Mouse (Mus musculus) MEL (cell line): ENCODE data around the gene Sod1. TPM values are rescaled to one million over a fixed set of nuclear protein-coding genes. Genes with fewer than 3 reads are reported as not detected.
A peak's percentile ranks its signal among the peaks of the same experiment; 100 is the strongest.

Source experiments
- DNase-seq: peaks from one replicate; pipeline ENCODE4 v3.0.0; 2011; ENCODE audit warnings: low read depth, low spot score
- H3K27ac ChIP-seq: 2 replicates; pipeline ENCODE4 v1.5.1; 2012; ENCODE audit warnings: low read depth, mild to moderate bottlenecking, control low read depth, low read length, moderate library complexity; ENCODE audit not compliant: control insufficient read depth
- H3K27me3 ChIP-seq, 2 experiments: fragments of 150-350 bp in 1 of 2; sonication (generic) in 1 of 2; 2 replicates each; pipeline ENCODE4 v1.6.1; 2012; ENCODE audit warnings: low read length in 2 of 2, mild to moderate bottlenecking in 2 of 2, improper control_type of control experiment in 1 of 2, moderate library complexity in 1 of 2; ENCODE audit not compliant: insufficient read depth in 2 of 2, control insufficient read depth in 1 of 2
- H3K36me3 ChIP-seq, 2 experiments: 2 replicates each; pipeline ENCODE4 v1.6.1; 2012 to 2014; ENCODE audit warnings: low read length in 2 of 2, improper control_type of control experiment in 1 of 2, inconsistent platforms in 1 of 2, mild to moderate bottlenecking in 1 of 2; ENCODE audit not compliant: insufficient read depth in 2 of 2, control insufficient read depth in 1 of 2
- H3K4me1 ChIP-seq, 2 experiments: fragments of 150-350 bp in 1 of 2; sonication (generic) in 1 of 2; 2 replicates each; pipeline ENCODE4 v1.6.1; 2012; ENCODE audit warnings: low read length in 2 of 2, improper control_type of control experiment in 1 of 2, mild to moderate bottlenecking in 1 of 2; ENCODE audit not compliant: insufficient read depth in 2 of 2, control insufficient read depth in 1 of 2
- H3K4me3 ChIP-seq, 2 experiments: fragments of 150-350 bp in 1 of 2; sonication (generic) in 1 of 2; 2 replicates each; pipeline ENCODE4 v1.5.1; 2012; ENCODE audit warnings: low read depth in 2 of 2, low read length in 2 of 2, mild to moderate bottlenecking in 2 of 2, moderate library complexity in 2 of 2, control low read depth in 1 of 2, improper control_type of control experiment in 1 of 2; ENCODE audit not compliant: control insufficient read depth in 1 of 2, insufficient read depth in 1 of 2
- H3K79me2 ChIP-seq: 2 replicates; pipeline ENCODE4 v1.6.1; 2012; ENCODE audit warnings: mild to moderate bottlenecking, low read length, moderate library complexity; ENCODE audit not compliant: control insufficient read depth, poor library complexity, insufficient read depth
- H3K9ac ChIP-seq: 2 replicates; pipeline ENCODE4 v1.6.1; 2012; ENCODE audit warnings: low read depth, mild to moderate bottlenecking, control low read depth, low read length, moderate library complexity; ENCODE audit not compliant: control insufficient read depth, poor library complexity, severe bottlenecking
- H3K9me3 ChIP-seq: fragments of 150-350 bp; sonication (generic); replicated peaks from 2 replicates; pipeline ENCODE4 v1.6.1; 2012; ENCODE audit warnings: mild to moderate bottlenecking, low read length, improper control_type of control experiment, moderate library complexity; ENCODE audit not compliant: insufficient read depth
- CHD2 ChIP-seq: IDR thresholded peaks from 2 replicates; pipeline ENCODE4 v1.6.1; 2011; ENCODE audit warnings: low read length, improper control_type of control experiment
- CTCF ChIP-seq, 3 experiments: IDR thresholded peaks in 2 of 3; conservative IDR thresholded peaks in 1 of 3; 2 replicates each; pipeline ENCODE4 v1.5.1; 2011 to 2012; ENCODE audit warnings: low read length in 3 of 3, low read depth in 2 of 3, mild to moderate bottlenecking in 2 of 3, improper control_type of control experiment in 1 of 3, inconsistent platforms in 1 of 3, mixed read lengths in 1 of 3, moderate library complexity in 1 of 3; ENCODE audit not compliant: control insufficient read depth in 1 of 3, insufficient read depth in 1 of 3, poor library complexity in 1 of 3, severe bottlenecking in 1 of 3
- ELF1 ChIP-seq: IDR thresholded peaks from 2 replicates; pipeline ENCODE4 v1.6.1; 2014; ENCODE audit warnings: low read depth, mild to moderate bottlenecking, inconsistent platforms, low read length, improper control_type of control experiment, moderate library complexity
- EP300 ChIP-seq, 2 experiments: IDR thresholded peaks; 2 replicates each; pipeline ENCODE4 v1.6.1; 2011; ENCODE audit warnings: improper control_type of control experiment in 2 of 2, low read length in 2 of 2, low read depth in 1 of 2, mild to moderate bottlenecking in 1 of 2
- ETS1 ChIP-seq: IDR thresholded peaks from 2 replicates; pipeline ENCODE4 v1.6.1; 2012; ENCODE audit warnings: low read depth, mild to moderate bottlenecking, inconsistent platforms, low read length, improper control_type of control experiment, moderate library complexity
- GABPA ChIP-seq: IDR thresholded peaks from 2 replicates; pipeline ENCODE4 v1.6.1; 2012; ENCODE audit warnings: low read depth, mild to moderate bottlenecking, inconsistent platforms, low read length, improper control_type of control experiment, moderate library complexity
- GATA1 ChIP-seq: IDR thresholded peaks from 2 replicates; pipeline ENCODE4 v1.6.1; 2011; ENCODE audit warnings: low read depth, low read length, improper control_type of control experiment
- HCFC1 ChIP-seq: IDR thresholded peaks from 2 replicates; pipeline ENCODE4 v1.6.1; 2012; ENCODE audit warnings: low read depth, mild to moderate bottlenecking, inconsistent platforms, low read length, improper control_type of control experiment, moderate library complexity
- JUND ChIP-seq: IDR thresholded peaks from 2 replicates; pipeline ENCODE4 v1.6.1; 2011; ENCODE audit warnings: low read depth, mild to moderate bottlenecking, improper control_type of control experiment, low read length
- KAT2A ChIP-seq: conservative IDR thresholded peaks from 2 replicates; pipeline ENCODE4 v1.6.1; 2012; ENCODE audit warnings: low read depth, low read length, improper control_type of control experiment, inconsistent platforms
- MAFK ChIP-seq: IDR thresholded peaks from 2 replicates; pipeline ENCODE4 v1.6.1; 2011; ENCODE audit warnings: low read depth, mild to moderate bottlenecking, low read length, improper control_type of control experiment, borderline replicate concordance
- MAX ChIP-seq: IDR thresholded peaks from 2 replicates; pipeline ENCODE4 v1.6.1; 2011; ENCODE audit warnings: low read length, improper control_type of control experiment
- MAZ ChIP-seq: IDR thresholded peaks from 2 replicates; pipeline ENCODE4 v1.6.1; 2012; ENCODE audit warnings: low read depth, mild to moderate bottlenecking, inconsistent platforms, low read length, improper control_type of control experiment
- MEF2A ChIP-seq: IDR thresholded peaks from 2 replicates; pipeline ENCODE4 v1.6.1; 2014; ENCODE audit warnings: low read depth, mild to moderate bottlenecking, inconsistent platforms, low read length, improper control_type of control experiment; ENCODE audit not compliant: poor library complexity, insufficient replicate concordance, severe bottlenecking; ENCODE audit errors: extremely low read depth
- MYB ChIP-seq: IDR thresholded peaks from 2 replicates; pipeline ENCODE4 v1.6.1; 2011; ENCODE audit warnings: mild to moderate bottlenecking, low read depth, low read length, improper control_type of control experiment
- MYC ChIP-seq: IDR thresholded peaks from 2 replicates; pipeline ENCODE4 v1.6.1; 2011; ENCODE audit warnings: low read depth, mild to moderate bottlenecking, low read length, improper control_type of control experiment, moderate library complexity
- NELFE ChIP-seq: IDR thresholded peaks from 2 replicates; pipeline ENCODE4 v1.6.1; 2011; ENCODE audit warnings: low read depth, low read length, improper control_type of control experiment
- NRF1 ChIP-seq: IDR thresholded peaks from 2 replicates; pipeline ENCODE4 v1.6.1; 2014; ENCODE audit warnings: low read depth, mild to moderate bottlenecking, inconsistent platforms, low read length, improper control_type of control experiment, moderate library complexity; ENCODE audit not compliant: poor library complexity, insufficient read depth, severe bottlenecking
- POLR2A ChIP-seq, 2 experiments: IDR thresholded peaks; 2 replicates each; pipeline ENCODE4 v1.6.1; 2011 to 2012; ENCODE audit warnings: low read length in 2 of 2, mild to moderate bottlenecking in 2 of 2, control low read depth in 1 of 2, improper control_type of control experiment in 1 of 2, low read depth in 1 of 2, moderate library complexity in 1 of 2; ENCODE audit not compliant: control insufficient read depth in 1 of 2, insufficient read depth in 1 of 2, poor library complexity in 1 of 2
- POLR2AphosphoS5 ChIP-seq: IDR thresholded peaks from 2 replicates; pipeline ENCODE4 v1.6.1; 2012; ENCODE audit warnings: low read depth, borderline replicate concordance, mild to moderate bottlenecking, inconsistent platforms, low read length, moderate library complexity, mixed read lengths
- RAD21 ChIP-seq: IDR thresholded peaks from 2 replicates; pipeline ENCODE4 v1.6.1; 2011; ENCODE audit warnings: mild to moderate bottlenecking, low read depth, low read length, improper control_type of control experiment
- RCOR1 ChIP-seq: IDR thresholded peaks from 2 replicates; pipeline ENCODE4 v1.6.1; 2012; ENCODE audit warnings: low read depth, mild to moderate bottlenecking, inconsistent platforms, low read length, improper control_type of control experiment
- SIN3A ChIP-seq: IDR thresholded peaks from 2 replicates; pipeline ENCODE4 v1.6.1; 2012; ENCODE audit warnings: low read length, improper control_type of control experiment, inconsistent platforms
- SMC3 ChIP-seq: IDR thresholded peaks from 2 replicates; pipeline ENCODE4 v1.6.1; 2011; ENCODE audit warnings: low read depth, low read length, improper control_type of control experiment
- TAL1 ChIP-seq: IDR thresholded peaks from 2 replicates; pipeline ENCODE4 v1.6.1; 2012; ENCODE audit warnings: mild to moderate bottlenecking, inconsistent platforms, low read length, moderate library complexity, mixed read lengths
- TCF12 ChIP-seq: IDR thresholded peaks from 2 replicates; pipeline ENCODE4 v1.6.1; 2014; ENCODE audit warnings: low read depth, mild to moderate bottlenecking, inconsistent platforms, low read length, improper control_type of control experiment, moderate library complexity
- UBTF ChIP-seq: IDR thresholded peaks from 2 replicates; pipeline ENCODE4 v1.6.1; 2012; ENCODE audit warnings: low read depth, mild to moderate bottlenecking, inconsistent platforms, low read length, improper control_type of control experiment, moderate library complexity, borderline replicate concordance; ENCODE audit not compliant: insufficient read depth
- USF1 ChIP-seq: IDR thresholded peaks from 2 replicates; pipeline ENCODE4 v1.6.1; 2014; ENCODE audit warnings: low read depth, mild to moderate bottlenecking, inconsistent platforms, low read length, improper control_type of control experiment, moderate library complexity
- USF2 ChIP-seq, 2 experiments: IDR thresholded peaks; 2 replicates each; pipeline ENCODE4 v1.6.1; 2011 to 2012; ENCODE audit warnings: improper control_type of control experiment in 2 of 2, low read length in 2 of 2, borderline replicate concordance in 1 of 2, inconsistent platforms in 1 of 2, low read depth in 1 of 2, mild to moderate bottlenecking in 1 of 2; ENCODE audit not compliant: insufficient read depth in 1 of 2
- ZC3H11A ChIP-seq: IDR thresholded peaks from 2 replicates; pipeline ENCODE4 v1.6.1; 2012; ENCODE audit warnings: low read depth, mild to moderate bottlenecking, inconsistent platforms, low read length, improper control_type of control experiment
- ZKSCAN1 ChIP-seq: IDR thresholded peaks from 2 replicates; pipeline ENCODE4 v1.6.1; 2012; ENCODE audit warnings: low read depth, mild to moderate bottlenecking, inconsistent platforms, low read length, improper control_type of control experiment, moderate library complexity
- ZMIZ1 ChIP-seq: IDR thresholded peaks from 2 replicates; pipeline ENCODE4 v1.6.1; 2012; ENCODE audit warnings: low read depth, mild to moderate bottlenecking, inconsistent platforms, low read length, improper control_type of control experiment, moderate library complexity
- polyA plus RNA-seq, 2 experiments: library from polyadenylated mRNA; stranded (reverse) in 1 of 2; unstranded in 1 of 2; fragments of >175 nt in 1 of 2; fragments of >200 nt in 1 of 2; gene quantifications; 2 replicates each; pipeline versions ENCODE4 v1.2.1 to v1.2.4; 2012; ENCODE audit warnings: low replicate concordance in 2 of 2, low read depth in 1 of 2; ENCODE audit not compliant: insufficient read length in 2 of 2, insufficient read depth in 1 of 2, missing spikeins in 1 of 2
- total RNA-seq: library from RNA; depleted of rRNA; stranded (reverse); fragments of 300-350 nt; gene quantifications from 2 replicates; pipeline ENCODE4 v1.2.3, GENCODE M21; 2012

Gene Sod1
- total and polyA plus RNA-seq, 3 experiments, result 380 to 1,094 (median 474) TPM

GRCm38 (mm10) chr16:90177425-90177824 is 43.1 kb upstream of the Sod1 start (continued):
- TF ChIP-seq RAD21 (peak; percentile 3; the same call in 1 of the 2 replicates), POLR2A (IDR thresholded peaks at IDR 0.05; ENCODE audit: control insufficient read depth in 1 of 2, insufficient read depth in 1 of 2, low read depth in 1 of 2, low read length in 2 of 2, poor library complexity in 1 of 2) (no peak), ZMIZ1 (0 out of 2 replicates have a peak, but pooled peaks have one; percentile 64), MAFK (peak; percentile 82), USF1 (no peak), MAX (peak; percentile 52; the same call in 1 of the 2 replicates), MYC (peak; percentile 81), UBTF (no peak), CHD2 (no peak; the same call in 1 of the 2 replicates), GABPA (no peak), JUND (peak; percentile 79; the same call in 1 of the 2 replicates), SIN3A (peak; percentile 81), USF2 (IDR thresholded peaks at IDR 0.05; ENCODE audit: borderline replicate concordance in 1 of 2, insufficient read depth in 1 of 2, low read depth in 1 of 2, low read length in 2 of 2) (no peak), MEF2A (no peak), TAL1 (peak; percentile 32), NELFE (no peak), ETS1 (peak; percentile 93), HCFC1 (no peak), ELF1 (no peak), MYB (peak; percentile 75)

GRCm38 (mm10) chr16:90178404-90178803 is 42.1 kb upstream of the Sod1 start:
- Histone ChIP-seq H3K36me3 (peaks cover 0 to 40% of the 10 kb centered on the region in 2 experiments; a peak in 2 of 4 replicates), H3K4me1 (peaks cover 25 to 46% of the 10 kb centered on the region in 2 experiments)

More at GRCm38 (mm10) chr16:90178404-90178803, 42.1 kb upstream of the Sod1 start:
- no peak overlapping the region for H3K4me3 ChIP-seq
- no peak for TF ChIP-seq MAZ
- TF ChIP-seq UBTF, result no peak
- no peak for TF ChIP-seq MEF2A
- TF ChIP-seq SMC3, result no peak
- TF ChIP-seq SIN3A, result no peak
- TF ChIP-seq RAD21, result no peak
- TF ChIP-seq TAL1, result peak; percentile 60
- no peak for TF ChIP-seq KAT2A
- no peak for TF ChIP-seq CTCF (IDR thresholded peaks at IDR 0.05 in 2 of 3, conservative IDR thresholded peaks at IDR 0.05 in 1 of 3; ENCODE audit: control insufficient read depth in 1 of 3, insufficient read depth in 1 of 3, low read depth in 2 of 3, low read length in 3 of 3, poor library complexity in 1 of 3, severe bottlenecking in 1 of 3)
- TF ChIP-seq MYC, result no peak
- no peak for TF ChIP-seq GATA1
- TF ChIP-seq USF2 (IDR thresholded peaks at IDR 0.05; ENCODE audit: borderline replicate concordance in 1 of 2, insufficient read depth in 1 of 2, low read depth in 1 of 2, low read length in 2 of 2), result no peak
- TF ChIP-seq POLR2A (IDR thresholded peaks at IDR 0.05; ENCODE audit: control insufficient read depth in 1 of 2, insufficient read depth in 1 of 2, low read depth in 1 of 2, low read length in 2 of 2, poor library complexity in 1 of 2), result no peak
- TF ChIP-seq CHD2, result no peak
- TF ChIP-seq EP300 (IDR thresholded peaks at IDR 0.05; ENCODE audit: low read depth in 1 of 2, low read length in 2 of 2), result peak in 1 of 2 experiments; percentile 44; a peak in 2 of 4 replicates
- no peak for TF ChIP-seq USF1
- TF ChIP-seq ELF1, result no peak
- TF ChIP-seq TCF12, result peak; percentile 14; the same call in 1 of the 2 replicates
- TF ChIP-seq ZC3H11A, result no peak
- TF ChIP-seq ZMIZ1, result no peak
- no peak for TF ChIP-seq HCFC1
- no peak for TF ChIP-seq NELFE
- TF ChIP-seq RCOR1, result no peak
- TF ChIP-seq ZKSCAN1, result no peak
- TF ChIP-seq POLR2AphosphoS5, result no peak
- TF ChIP-seq NRF1, result no peak
- peak overlapping the region; percentile 51 for H3K27ac ChIP-seq
- H3K9ac ChIP-seq, result no peak overlapping the region
- H3K27me3 ChIP-seq, result no peaks in the 10 kb centered on the region
- no peaks in the 10 kb centered on the region for H3K79me2 ChIP-seq
- no peaks in the 10 kb centered on the region for H3K9me3 ChIP-seq
- DNase-seq, result peak; percentile 56
